ENCODE assay signal across 18 mouse cellular contexts in genomic region chr11:102336191-102336590, GRCm38 (mm10). TPM values are rescaled to one million over a fixed set of nuclear protein-coding genes. Genes with fewer than 3 reads are reported as not detected.
DNase-seq lines count a peak whose midpoint lies in the region.
"Had no signal": no experiment of that assay in that cellular context is flagged by ENCODE, and none has a peak within 500 bp of the region (broad histone marks: within the 10 kb centered on the region; RNA-seq: fewer than 3 reads in every experiment).

No protein-coding gene starts in this region.

- peak; percentile 28 to 74 for DNase-seq in adrenal gland, adult (ENCODE audit: inconsistent age in 2 of 2, low spot score in 1 of 2)
- DNase-seq in adrenal gland, postnatal 25 days, result no peak
- peak; percentile 85 for DNase-seq in heart, adult 11 months
- DNase-seq in heart, postnatal 4 days, result no peak
- DNase-seq in adrenal gland, postnatal 10 days, result peak; percentile 38
- DNase-seq in urinary bladder, postnatal 14 days (ENCODE audit: low spot score), result no peak
- no peak for DNase-seq in embryo, embryonic 11 days
- DNase-seq: cerebellum, adult 9-11 months; heart, postnatal 36 days; kidney, adult 9 months; kidney, postnatal 14 days; layer of hippocampus, adult 9-11 months; liver; lung, embryonic 14.5 days; lung, postnatal 14 days; midbrain, embryonic 14.5 days; retina, postnatal 1 day; right cerebral cortex, postnatal 14 days had no signal

RNA-seq across cellular contexts. Expression of gene Ubtf, which starts 16.6 kb away (rescaled TPM):
- 113 and 116 TPM in 2 replicates for total RNA-seq in adrenal gland, postnatal 25 days (2021)
- 10 to 100 TPM; 81.9 to 89.3 TPM for total RNA-seq in heart, postnatal 4 days (2021)
- 100 to 1,000 TPM in 1 of 2 experiments, 10 to 100 TPM in 1; 96.3 to 100 TPM for total RNA-seq in adrenal gland, postnatal 10 days (2021)

RNA-seq across cellular contexts. Expression of gene Slc4a1, which starts 29.8 kb away (rescaled TPM):
- 1.0 and 1.8 TPM in 2 replicates for total RNA-seq in adrenal gland, postnatal 25 days (2021)
- 10 to 100 TPM in 1 of 2 experiments, 1 to 10 TPM in 1; 7.2 to 22.1 TPM for total RNA-seq in heart, postnatal 4 days (2021)
- 10 to 100 TPM; 26.6 to 64.2 TPM for total RNA-seq in adrenal gland, postnatal 10 days (2021)

RNA-seq across cellular contexts. Expression of gene Atxn7l3, which starts 39.8 kb away (rescaled TPM):
- 53.6 and 62.4 TPM in 2 replicates for total RNA-seq in adrenal gland, postnatal 25 days (2021)
- total RNA-seq in heart, postnatal 4 days (2021), result 10 to 100 TPM; 36.8 to 39.4 TPM
- 10 to 100 TPM; 47.2 to 51.3 TPM for total RNA-seq in adrenal gland, postnatal 10 days (2021)

RNA-seq across cellular contexts. Expression of gene Tmub2, which starts 51.5 kb away (rescaled TPM):
- 50.6 and 63.0 TPM in 2 replicates for total RNA-seq in adrenal gland, postnatal 25 days (2021)
- 10 to 100 TPM; 26.6 to 27.7 TPM for total RNA-seq in heart, postnatal 4 days (2021)
- total RNA-seq in adrenal gland, postnatal 10 days (2021), result 10 to 100 TPM; 36.6 to 41.1 TPM

RNA-seq across cellular contexts. Expression of gene Rundc3a, which starts 57.0 kb away (rescaled TPM):
- 24.4 and 39.7 TPM in 2 replicates for total RNA-seq in adrenal gland, postnatal 25 days (2021)
- total RNA-seq in heart, postnatal 4 days (2021), result 1 to 10 TPM in 1 of 2 experiments, under 1 TPM in 1; 0.50 to 1.9 TPM
- 10 to 100 TPM; 21.2 to 34.3 TPM for total RNA-seq in adrenal gland, postnatal 10 days (2021)

Comparison
In these comparisons a context has a peak if more than half of its experiments do, and no peak if none do; other contexts are left out.
1. DNase-seq: peak in adrenal gland, adult (2 of 2), heart, adult 11 months (single experiment) and adrenal gland, postnatal 10 days (single experiment); none in adrenal gland, postnatal 25 days (single experiment), heart, postnatal 4 days (single experiment), urinary bladder, postnatal 14 days (single experiment) and embryo, embryonic 11 days (single experiment).